Mouse (Mus musculus) MEL (cell line): ENCODE data around the gene Casc3.

ENCODE experiments used
- CTCF ChIP-seq, 3 experiments: IDR thresholded peaks in 2 of 3; conservative IDR thresholded peaks in 1 of 3; 2 replicates each; pipeline ENCODE4 v1.5.1; 2011 to 2012; ENCODE audit warnings: low read length in 3 of 3, low read depth in 2 of 3, mild to moderate bottlenecking in 2 of 3, improper control_type of control experiment in 1 of 3, inconsistent platforms in 1 of 3, mixed read lengths in 1 of 3, moderate library complexity in 1 of 3; ENCODE audit not compliant: control insufficient read depth in 1 of 3, insufficient read depth in 1 of 3, poor library complexity in 1 of 3, severe bottlenecking in 1 of 3
- HCFC1 ChIP-seq: IDR thresholded peaks from 2 replicates; pipeline ENCODE4 v1.6.1; 2012; ENCODE audit warnings: low read depth, mild to moderate bottlenecking, inconsistent platforms, low read length, improper control_type of control experiment, moderate library complexity
- MAFK ChIP-seq: IDR thresholded peaks from 2 replicates; pipeline ENCODE4 v1.6.1; 2011; ENCODE audit warnings: low read depth, mild to moderate bottlenecking, low read length, improper control_type of control experiment, borderline replicate concordance
- NRF1 ChIP-seq: IDR thresholded peaks from 2 replicates; pipeline ENCODE4 v1.6.1; 2014; ENCODE audit warnings: low read depth, mild to moderate bottlenecking, inconsistent platforms, low read length, improper control_type of control experiment, moderate library complexity; ENCODE audit not compliant: poor library complexity, insufficient read depth, severe bottlenecking
- POLR2A ChIP-seq, 2 experiments: IDR thresholded peaks; 2 replicates each; pipeline ENCODE4 v1.6.1; 2011 to 2012; ENCODE audit warnings: low read length in 2 of 2, mild to moderate bottlenecking in 2 of 2, control low read depth in 1 of 2, improper control_type of control experiment in 1 of 2, low read depth in 1 of 2, moderate library complexity in 1 of 2; ENCODE audit not compliant: control insufficient read depth in 1 of 2, insufficient read depth in 1 of 2, poor library complexity in 1 of 2
- POLR2AphosphoS5 ChIP-seq: IDR thresholded peaks from 2 replicates; pipeline ENCODE4 v1.6.1; 2012; ENCODE audit warnings: low read depth, borderline replicate concordance, mild to moderate bottlenecking, inconsistent platforms, low read length, moderate library complexity, mixed read lengths
- TCF12 ChIP-seq: IDR thresholded peaks from 2 replicates; pipeline ENCODE4 v1.6.1; 2014; ENCODE audit warnings: low read depth, mild to moderate bottlenecking, inconsistent platforms, low read length, improper control_type of control experiment, moderate library complexity
- ZC3H11A ChIP-seq: IDR thresholded peaks from 2 replicates; pipeline ENCODE4 v1.6.1; 2012; ENCODE audit warnings: low read depth, mild to moderate bottlenecking, inconsistent platforms, low read length, improper control_type of control experiment
- ZKSCAN1 ChIP-seq: IDR thresholded peaks from 2 replicates; pipeline ENCODE4 v1.6.1; 2012; ENCODE audit warnings: low read depth, mild to moderate bottlenecking, inconsistent platforms, low read length, improper control_type of control experiment, moderate library complexity

DNA sequence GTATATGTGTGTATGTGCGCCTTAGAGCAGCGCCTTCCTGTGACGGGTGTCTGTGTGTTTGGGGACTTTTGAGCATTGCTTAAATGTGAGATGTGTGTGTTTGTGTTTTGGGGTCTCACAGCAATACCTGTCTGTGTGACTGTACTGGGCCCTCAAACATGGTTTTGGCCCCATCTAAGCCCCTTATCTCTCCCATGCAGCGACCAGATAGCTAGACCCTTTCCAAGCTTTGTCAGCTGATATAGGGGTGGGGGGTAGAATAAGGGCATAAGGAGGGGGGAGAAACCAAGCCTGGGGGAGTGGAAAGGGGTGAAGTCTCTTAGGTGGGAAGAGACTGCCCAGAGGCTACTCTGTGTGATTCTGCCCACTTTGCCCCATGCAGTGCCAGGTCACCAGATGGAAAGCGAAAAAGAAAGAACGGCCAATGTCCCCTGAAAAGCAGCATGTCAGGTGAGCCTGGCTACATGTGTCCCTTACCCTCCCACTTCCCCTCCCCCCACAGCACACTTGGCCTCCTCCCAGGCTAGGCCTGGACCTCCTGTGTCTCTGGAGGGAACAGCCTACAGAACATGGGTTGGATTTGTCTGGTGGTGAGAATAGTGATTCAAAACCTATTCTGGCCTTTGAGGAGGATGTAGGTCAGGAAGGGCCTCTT lies 48.9 kb upstream of the Casc3 start:
- TF ChIP-seq HCFC1 (no peak), CTCF (IDR thresholded peaks at IDR 0.05 in 2 of 3, conservative IDR thresholded peaks at IDR 0.05 in 1 of 3; ENCODE audit: control insufficient read depth in 1 of 3, insufficient read depth in 1 of 3, low read depth in 2 of 3, low read length in 3 of 3, poor library complexity in 1 of 3, severe bottlenecking in 1 of 3) (no peak), POLR2AphosphoS5 (no peak), POLR2A (IDR thresholded peaks at IDR 0.05; ENCODE audit: control insufficient read depth in 1 of 2, insufficient read depth in 1 of 2, low read depth in 1 of 2, low read length in 2 of 2, poor library complexity in 1 of 2) (no peak), ZC3H11A (no peak), NRF1 (no peak), ZKSCAN1 (no peak), TCF12 (peak; percentile 91), MAFK (no peak)
